Mouse (Mus musculus) layer of hippocampus, adult 8-10 months (tissue): Measurements from ENCODE around the gene Fcgr1. TPM values are rescaled to one million over a fixed set of nuclear protein-coding genes. Genes with fewer than 3 reads are reported as not detected.
A peak's percentile ranks its signal among the peaks of the same experiment; 100 is the strongest.
"Not testable (repeated sequence)": the region's sequence is repeated elsewhere in the genome, so short reads cannot be mapped to it uniquely, and the experiment has no call there.

Source experiments
- DNase-seq, 2 experiments: peaks; one replicate each; pipeline ENCODE4 v3.0.0; 2022; ENCODE audit warnings: low spot score in 2 of 2
- total RNA-seq, 4 experiments: library from RNA; stranded (reverse); gene quantifications; 2 replicates each; pipeline ENCODE4 v1.2.4; 2022

Fcgr1 gene
- total RNA-seq, 4 experiments from 2014 or later, result 2.5 to 9.1 (median 5.3) TPM

- no peak for DNase-seq
Observed at GRCm38 (mm10) chr3:96249034-96249345, 44.8 kb downstream of the Fcgr1 start.

GRCm38 (mm10) chr3:96248141-96249033 is 45.4 kb downstream of the Fcgr1 start:
- DNase-seq, result no peak

DNA sequence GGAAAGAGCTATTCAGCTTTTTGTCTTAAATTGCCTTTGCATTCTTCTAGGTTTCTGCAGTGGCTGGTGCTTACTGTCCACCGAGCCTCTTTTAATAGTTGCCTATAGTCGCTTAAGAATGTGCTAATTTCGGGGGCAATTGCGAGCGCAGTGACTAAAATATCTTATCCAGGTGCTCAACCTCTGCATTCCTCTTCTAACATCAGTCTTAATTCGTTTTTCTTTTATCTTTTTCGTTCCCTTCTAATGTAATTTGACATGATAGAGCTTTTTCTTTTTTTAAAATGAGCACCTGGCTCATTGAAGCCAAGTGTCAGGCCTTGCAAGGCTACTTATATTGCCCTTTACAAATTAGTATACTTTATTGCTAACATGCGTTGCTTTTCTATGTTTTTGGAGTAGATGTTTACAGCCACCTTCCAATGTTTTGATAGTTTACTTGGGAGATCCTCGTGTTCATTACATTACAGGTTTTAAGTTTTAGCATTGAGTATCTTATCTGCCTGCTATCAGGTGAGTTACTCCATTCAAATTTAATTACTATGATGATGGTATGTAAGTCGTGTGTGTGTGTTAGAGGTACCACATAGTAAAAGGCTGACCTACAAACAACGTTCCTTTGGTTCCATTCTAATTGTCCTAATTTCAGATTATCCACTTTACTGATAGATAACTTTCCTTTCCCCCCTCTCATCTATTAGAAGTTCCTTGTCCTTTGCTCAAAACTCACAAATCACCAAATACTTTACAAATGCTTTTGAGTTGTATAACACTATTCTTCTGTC is 46.2 kb downstream of the Fcgr1 start:
- DNase-seq, result no peak

DNA sequence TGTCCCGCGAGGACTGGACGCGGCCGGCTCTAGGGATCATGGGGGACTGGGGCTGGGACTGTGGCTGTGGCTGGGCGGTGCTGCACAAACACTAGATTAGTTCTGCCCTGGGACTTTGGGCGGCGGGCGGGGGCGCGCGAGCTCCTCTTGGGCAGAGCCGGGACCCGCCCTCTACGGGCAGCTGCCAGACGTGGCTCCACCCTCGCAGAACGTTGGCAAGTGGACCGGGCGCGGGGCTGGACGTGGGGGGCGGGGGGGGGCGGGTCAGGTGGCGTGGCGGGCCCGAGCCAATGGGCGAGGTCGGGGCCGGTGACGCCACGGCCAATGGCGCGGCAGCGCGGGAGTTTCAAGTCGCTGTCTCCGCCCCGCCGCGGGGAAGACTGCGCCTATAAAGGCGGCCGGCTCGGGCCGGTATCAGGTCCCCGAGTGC is 47.3 kb downstream of the Fcgr1 start, which contains the start of gene Hist2h3c1:
TSS of gene Hist2h3c1 (plus strand) at position 259 of the 430 bp plus-strand sequence.
- not testable (repeated sequence) for DNase-seq

GRCm38 (mm10) chr3:96246018-96246417 is 47.8 kb downstream of the Fcgr1 start:
- not testable (repeated sequence) for DNase-seq

DNA sequence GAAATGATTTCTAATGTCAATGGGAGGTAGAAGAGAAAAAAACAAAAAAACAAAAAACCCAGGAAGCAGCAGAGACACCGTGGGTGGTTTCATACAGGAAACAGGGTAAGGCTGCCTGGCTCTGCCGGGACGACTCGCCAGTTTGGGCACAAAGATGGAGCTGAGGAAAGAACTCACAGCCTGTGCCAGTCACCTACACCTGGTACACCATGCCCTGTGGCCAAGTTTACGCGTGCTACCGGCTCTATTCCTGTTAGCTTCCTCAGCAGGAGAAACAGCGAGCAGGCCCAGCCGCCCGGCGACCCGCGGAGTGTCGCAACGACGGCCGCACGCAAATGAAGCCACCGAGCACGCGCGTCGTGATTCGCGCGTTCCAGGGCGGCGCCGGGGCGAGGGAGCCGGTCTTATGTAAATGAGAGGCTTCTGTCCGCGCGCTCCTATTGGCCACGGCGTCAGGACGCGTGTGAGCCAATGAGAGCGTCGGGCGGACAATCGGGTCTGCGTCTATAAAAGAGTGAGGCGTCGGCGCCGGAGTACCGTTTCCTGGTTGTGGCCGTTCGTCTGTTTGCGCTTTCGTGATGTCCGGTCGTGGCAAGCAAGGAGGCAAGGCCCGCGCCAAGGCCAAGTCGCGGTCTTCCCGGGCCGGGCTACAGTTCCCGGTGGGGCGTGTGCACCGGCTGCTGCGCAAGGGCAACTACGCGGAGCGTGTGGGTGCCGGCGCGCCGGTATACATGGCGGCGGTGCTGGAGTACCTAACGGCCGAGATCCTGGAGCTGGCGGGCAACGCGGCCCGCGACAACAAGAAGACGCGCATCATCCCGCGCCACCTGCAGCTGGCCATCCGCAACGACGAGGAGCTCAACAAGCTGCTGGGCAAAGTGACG is 48.5 kb downstream of the Fcgr1 start, which contains the start of gene Hist2h2aa1:
TSS of gene Hist2h2aa1 (plus strand) at position 495 of the 884 bp plus-strand sequence.
- peak; percentile 88 for DNase-seq

DNA sequence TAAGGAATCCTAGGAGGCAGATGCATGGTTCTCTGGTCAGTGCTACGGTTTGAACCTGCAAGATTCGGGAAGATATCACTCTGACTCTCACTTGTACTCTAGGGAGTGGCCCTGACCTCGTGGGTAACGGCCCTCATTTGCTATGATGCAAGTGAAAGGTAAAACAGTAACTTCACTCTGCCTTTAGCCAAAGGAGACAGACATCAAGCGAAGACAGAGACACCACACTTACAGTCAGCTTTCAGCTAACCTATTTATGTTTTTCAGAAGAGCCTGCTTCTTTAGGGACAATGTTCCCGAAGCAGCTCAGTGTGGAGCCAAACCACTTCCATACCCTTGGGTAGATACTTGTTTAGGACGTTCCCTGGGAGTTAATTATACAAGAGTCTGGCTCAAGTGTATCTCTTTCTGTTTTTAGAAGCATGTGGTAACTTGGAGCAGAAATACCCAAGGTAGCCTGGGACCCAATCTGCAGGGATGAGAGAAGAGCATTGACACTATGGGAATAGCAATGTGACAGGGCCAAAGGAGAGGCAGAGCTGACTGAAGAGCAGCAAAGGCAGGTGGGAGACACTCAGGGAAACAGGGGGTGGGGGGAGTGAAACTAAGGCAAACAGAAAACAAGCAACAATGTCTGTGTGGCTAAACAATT is 49.7 kb downstream of the Fcgr1 start:
- DNase-seq, result no peak

- DNase-seq, result no peak
Observed at GRCm38 (mm10) chr3:96240799-96241197, 53.0 kb downstream of the Fcgr1 start.

- DNase-seq, result peak; percentile 94 to 99
Observed at GRCm38 (mm10) chr3:96239949-96240798, 53.6 kb downstream of the Fcgr1 start, which contains the start of gene Hist2h2aa2. Gene Hist2h2aa2 (minus strand): TSS chr3:96240276.

GRCm38 (mm10) chr3:96238954-96239793 is 54.6 kb downstream of the Fcgr1 start, which contains the start of gene Hist2h3c2:
Gene Hist2h3c2 (minus strand): TSS chr3:96239127.
- not testable (repeated sequence) for DNase-seq

DNA sequence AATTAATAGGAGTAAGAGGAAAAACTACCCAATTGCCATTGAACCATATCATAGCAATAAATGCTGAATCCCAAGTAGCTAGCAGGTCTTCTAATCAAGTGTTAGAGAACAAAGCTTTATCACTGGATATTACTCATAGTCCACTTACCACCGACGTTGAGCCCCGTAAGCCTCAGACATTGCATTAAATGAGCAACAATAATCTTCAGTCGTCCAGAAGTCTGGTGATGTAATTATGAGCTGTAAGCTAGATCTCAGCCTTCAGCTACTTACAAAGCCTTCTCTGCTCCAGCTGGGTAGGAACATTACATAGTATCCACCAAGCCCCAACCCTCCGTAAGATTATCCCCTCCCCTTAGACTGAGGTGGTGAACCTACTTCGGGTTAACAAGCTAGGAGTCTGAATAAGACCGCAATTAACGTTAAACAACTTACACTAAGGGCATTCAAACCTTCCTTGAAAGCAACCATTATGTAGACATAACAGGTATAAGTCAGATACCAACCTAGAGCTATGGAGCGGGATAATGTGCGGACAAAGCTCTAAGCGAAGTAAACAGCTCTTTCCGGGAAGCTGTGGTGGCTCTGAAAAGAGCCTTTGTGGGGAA is 55.8 kb downstream of the Fcgr1 start:
- DNase-seq, result no peak

GRCm38 (mm10) chr3:96237335-96237903 is 56.4 kb downstream of the Fcgr1 start:
- no peak for DNase-seq

GRCm38 (mm10) chr3:96236834-96237334 is 56.9 kb downstream of the Fcgr1 start:
- DNase-seq, result no peak

- DNase-seq, result no peak
Observed at GRCm38 (mm10) chr3:96235836-96236235, 57.9 kb downstream of the Fcgr1 start.

- no peak for DNase-seq
Observed at GRCm38 (mm10) chr3:96234914-96235313, 58.9 kb downstream of the Fcgr1 start.
